ENCODE assay signal across 8 mouse cellular contexts in genomic region chr5:123136361-123137043, GRCm38 (mm10). TPM values are rescaled to one million over a fixed set of nuclear protein-coding genes. Genes with fewer than 3 reads are reported as not detected.
DNase-seq lines count a peak whose midpoint lies in the region; ATAC-seq and TF ChIP-seq lines count a peak whose summit lies in the region.

No protein-coding gene starts in this region.

- intact Hi-C loops in heart, postnatal 36 days (cut with DNase I) = no loop called here

- peak; percentile 43 for ATAC-seq in forebrain, embryonic 16.5 days

- H3K4me3 ChIP-seq in cerebellum, adult 2 months (replicated peaks; ENCODE audit: insufficient read depth, low read depth, low read length) = peak overlapping the region; percentile 45
- H3K4me3 ChIP-seq in forebrain, embryonic 16.5 days (replicated peaks; ENCODE audit: low read length) = peak overlapping the region; percentile 63

- H3K36me3 ChIP-seq in forebrain, embryonic 16.5 days (ENCODE audit: control insufficient read depth, insufficient read depth) = peaks cover 2% of the 10 kb centered on the region; the same call in 1 of the 2 replicates

- 4% methylated on average over 13 of the region's 13 CpGs for WGBS in cerebellum, adult 2 months
- WGBS in forebrain, embryonic 16.5 days = under 1% methylated on average over 13 of the region's 13 CpGs

- no peaks in the 10 kb centered on the region for H3K27me3 ChIP-seq in cerebellum, adult 2 months (ENCODE audit: control insufficient read depth, insufficient read depth, low read length)
- H3K27me3 ChIP-seq in forebrain, embryonic 16.5 days (replicated peaks; ENCODE audit: control insufficient read depth, insufficient read depth, low read length) = no peaks in the 10 kb centered on the region

- TF ChIP-seq CTCF in cerebellum, adult 2 months (IDR thresholded peaks at IDR 0.05; ENCODE audit: borderline replicate concordance, insufficient read depth, low read depth, low read length) = no peak

- no peak for TF ChIP-seq POLR2A in cerebellum, adult 2 months (IDR thresholded peaks at IDR 0.05; ENCODE audit: borderline replicate concordance, insufficient read depth, low read length)

- peak overlapping the region; percentile 100 for H3K27ac ChIP-seq in cerebellum, adult 2 months (ENCODE audit: insufficient read depth, low read length)
- peak overlapping the region; percentile 100 for H3K27ac ChIP-seq in forebrain, embryonic 16.5 days (ENCODE audit: low read length)

- peak overlapping the region; percentile 99 for H3K4me2 ChIP-seq in forebrain, embryonic 16.5 days (ENCODE audit: low read length)

- H3K9me3 ChIP-seq in forebrain, embryonic 16.5 days (ENCODE audit: control insufficient read depth, low read length) = no peaks in the 10 kb centered on the region

- H3K9ac ChIP-seq in forebrain, embryonic 16.5 days (replicated peaks; ENCODE audit: low read depth, low read length) = peak overlapping the region; percentile 98

- peak; percentile 88 for DNase-seq in MEL-GATA-1-ER (ENCODE audit: extremely low read depth, low read depth)
- DNase-seq in cerebellum, adult 2 months = peak; percentile 69 to 73
- DNase-seq in heart, postnatal 36 days = peak; percentile 92 to 93
- peak; percentile 81 to 86 for DNase-seq in layer of hippocampus, postnatal 14 days (ENCODE audit: low spot score in 2 of 2)
- DNase-seq in lung, postnatal 10 days = peak; percentile 97
- DNase-seq in right cerebral cortex, adult 2 months (ENCODE audit: low spot score in 2 of 2) = peak; percentile 82 to 85
- DNase-seq in urinary bladder, postnatal 36 days (ENCODE audit: low spot score in 2 of 2) = peak; percentile 88 to 96

- peaks cover 30% of the 10 kb centered on the region for H3K4me1 ChIP-seq in cerebellum, adult 2 months (ENCODE audit: control insufficient read depth, insufficient read depth, low read length)
- H3K4me1 ChIP-seq in forebrain, embryonic 16.5 days (replicated peaks; ENCODE audit: control insufficient read depth, insufficient read depth, low read length) = peaks cover 62% of the 10 kb centered on the region

RNA-seq across cellular contexts. Expression of gene Rhof, which starts 4.0 kb away (rescaled TPM):
- 27.0 and 32.3 TPM in 2 replicates for polyA plus RNA-seq in cerebellum, adult 2 months (2012; rRNA removed)
- polyA plus RNA-seq in forebrain, embryonic 16.5 days (2015; fragmentation: Nextera tagmentation; extraction: Ambion mirVana) = 15.8 and 18.7 TPM in 2 replicates
- total RNA-seq in heart, postnatal 36 days (2021) = under 1 TPM; 0.44 to 0.68 TPM
- 10 to 100 TPM; 42.3 to 42.9 TPM for total RNA-seq in layer of hippocampus, postnatal 14 days (2021)

RNA-seq across cellular contexts. Expression of gene Setd1b, which starts 5.5 kb away (rescaled TPM):
- polyA plus RNA-seq in cerebellum, adult 2 months (2012; rRNA removed) = 14.9 and 17.0 TPM in 2 replicates
- 12.5 TPM in 2 replicates for polyA plus RNA-seq in forebrain, embryonic 16.5 days (2015; fragmentation: Nextera tagmentation; extraction: Ambion mirVana)
- 10 to 100 TPM; 18.5 to 21.5 TPM for total RNA-seq in heart, postnatal 36 days (2021)
- 10 to 100 TPM; 31.1 to 31.2 TPM for total RNA-seq in layer of hippocampus, postnatal 14 days (2021)

RNA-seq across cellular contexts. Expression of gene Psmd9, which starts 32.7 kb away (rescaled TPM):
- 28.4 and 29.9 TPM in 2 replicates for polyA plus RNA-seq in cerebellum, adult 2 months (2012; rRNA removed)
- 83.1 and 86.0 TPM in 2 replicates for polyA plus RNA-seq in forebrain, embryonic 16.5 days (2015; fragmentation: Nextera tagmentation; extraction: Ambion mirVana)
- total RNA-seq in heart, postnatal 36 days (2021) = 10 to 100 TPM; 14.1 to 18.3 TPM
- total RNA-seq in layer of hippocampus, postnatal 14 days (2021) = 10 to 100 TPM; 30.9 to 42.8 TPM

RNA-seq across cellular contexts. Expression of gene Hpd, which starts 46.0 kb away (rescaled TPM):
- not detected in 2 replicates for polyA plus RNA-seq in cerebellum, adult 2 months (2012; rRNA removed)
- polyA plus RNA-seq in forebrain, embryonic 16.5 days (2015; fragmentation: Nextera tagmentation; extraction: Ambion mirVana) = not detected in 2 replicates
- total RNA-seq in heart, postnatal 36 days (2021) = not detected
- not detected for total RNA-seq in layer of hippocampus, postnatal 14 days (2021)

Comparison
In these comparisons a context has a peak if more than half of its experiments do, and no peak if none do; other contexts are left out.
1. Peak in every context shown above with its lines: DNase-seq, ATAC-seq, H3K4me3 ChIP-seq and H3K27ac ChIP-seq.
2. RNA of gene Rhof, which starts 4.0 kb away (total RNA-seq): 42.3 to 42.9 TPM in layer of hippocampus, postnatal 14 days; 0.44 to 0.68 TPM in heart, postnatal 36 days; every median in the first group is over 10 times any median in the second.